Mouse (Mus musculus): Measurements from ENCODE around the gene Fam198a.
"Not testable (repeated sequence)": the region's sequence is repeated elsewhere in the genome, so short reads cannot be mapped to it uniquely, and the experiment has no call there.

The Fam198a gene

DNA sequence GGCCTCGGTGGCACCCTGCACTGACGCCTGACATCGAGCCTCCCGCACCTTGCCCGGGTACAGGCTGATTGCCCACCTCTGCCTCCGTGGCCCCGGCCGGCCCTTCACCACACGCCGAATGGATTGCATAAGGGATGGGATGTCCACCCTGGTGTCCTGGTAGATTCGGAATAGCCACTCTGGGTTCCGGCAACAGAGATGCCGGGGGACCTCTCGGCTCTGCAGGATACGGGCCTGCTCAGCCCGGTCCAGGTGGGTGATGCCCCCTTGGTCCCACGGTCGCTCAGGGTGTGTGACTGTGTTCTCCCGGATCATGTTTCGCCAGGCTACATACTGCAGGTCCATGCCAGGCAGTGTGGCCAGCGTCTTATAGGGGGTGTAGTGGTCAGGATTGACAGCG is 31.4 kb downstream of the Fam198a start:
- DNase-seq (ENCODE audit: low spot score in 2 of 2): no peak

DNA sequence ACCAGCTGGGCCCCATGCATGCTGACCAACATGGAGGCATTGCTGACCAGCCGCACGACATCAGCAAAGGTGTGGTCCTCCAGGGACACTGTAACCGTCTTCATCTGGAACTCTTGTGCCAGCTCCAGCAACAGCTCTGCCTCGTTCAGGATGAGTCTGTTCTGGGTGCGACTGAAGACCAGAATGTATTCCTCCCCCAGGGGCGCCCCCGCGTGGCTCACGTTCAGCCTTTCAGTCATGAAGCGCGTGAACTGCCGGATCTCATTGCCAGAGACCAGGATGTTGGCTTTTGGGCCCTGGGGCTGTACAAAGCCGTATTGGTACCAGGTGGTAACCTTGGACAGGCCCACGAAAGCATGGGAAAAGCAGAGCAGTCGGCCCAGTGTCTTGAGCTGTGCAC is 31.9 kb downstream of the Fam198a start:
- DNase-seq (ENCODE audit: low spot score in 2 of 2): no peak

DNA sequence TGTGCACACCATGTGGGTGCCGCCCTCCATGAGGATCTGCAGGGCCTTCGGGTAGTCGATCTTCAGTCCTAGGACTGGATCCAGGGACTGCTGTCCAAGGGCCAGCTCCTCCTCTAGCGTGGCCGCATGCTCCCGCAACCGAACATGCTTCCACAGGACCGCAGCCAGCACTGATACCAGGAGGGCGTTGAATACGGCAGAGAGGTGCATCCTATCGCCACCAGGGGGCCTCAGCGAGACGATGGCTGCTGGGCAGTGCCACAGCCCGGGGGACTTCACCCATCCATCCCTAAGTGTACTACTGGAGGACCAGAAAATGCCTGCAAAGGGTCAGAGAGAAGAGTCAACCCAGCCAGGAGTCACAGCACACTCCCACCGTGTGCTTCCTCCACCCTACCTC is 32.7 kb downstream of the Fam198a start:
- peak in 1 of 2 experiments; percentile 64 for DNase-seq (ENCODE audit: low spot score in 2 of 2)

DNA sequence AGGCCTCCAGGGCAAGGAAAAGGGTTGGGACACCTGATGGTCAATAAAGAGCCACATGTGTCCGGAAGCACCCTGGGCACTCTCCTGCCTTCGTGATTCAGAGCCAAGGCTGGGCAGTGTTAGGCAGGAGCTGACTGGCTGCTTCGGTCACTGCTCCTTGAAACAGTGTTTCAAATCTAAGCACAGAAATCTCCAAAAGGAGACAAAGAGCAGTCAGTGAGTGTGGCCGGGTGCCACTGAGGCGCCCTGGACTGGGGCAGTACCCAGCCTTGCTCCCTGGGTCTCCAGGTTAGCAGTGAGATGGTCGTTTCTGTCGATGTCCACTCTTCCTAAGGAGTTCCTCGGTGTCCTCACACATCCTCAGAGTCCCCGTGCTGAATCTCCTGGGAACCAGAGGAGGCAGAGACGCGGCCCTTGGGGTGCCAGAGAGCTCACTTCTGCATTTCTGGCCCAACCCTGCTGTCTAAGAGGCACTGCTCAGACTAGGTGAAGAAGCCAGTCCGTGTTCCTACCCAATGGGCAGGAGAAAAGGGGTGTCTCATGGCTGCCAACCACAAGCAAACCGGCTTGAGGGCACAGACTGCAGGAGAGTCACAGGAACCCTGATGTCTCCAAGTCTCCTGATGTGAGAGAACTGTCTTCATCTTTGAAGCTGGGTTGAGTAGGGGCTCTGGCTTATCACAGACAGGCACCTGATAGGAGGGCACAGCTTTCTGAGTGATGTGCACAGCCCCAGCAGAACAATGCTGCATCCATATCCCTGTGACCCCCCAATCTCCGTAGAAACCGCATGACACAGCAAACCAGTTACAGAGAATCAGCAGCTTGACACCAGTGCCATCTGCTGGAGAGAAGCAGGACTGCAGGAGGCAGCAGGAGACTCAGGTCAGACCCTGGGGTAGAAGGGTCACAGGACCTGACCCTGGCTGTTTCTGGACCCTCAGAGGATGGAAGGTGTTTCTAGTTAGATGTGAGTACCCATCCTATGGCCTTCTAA is 34.0 kb downstream of the Fam198a start:
- DNase-seq (ENCODE audit: low spot score in 2 of 2): peak; percentile 44 to 63

DNA sequence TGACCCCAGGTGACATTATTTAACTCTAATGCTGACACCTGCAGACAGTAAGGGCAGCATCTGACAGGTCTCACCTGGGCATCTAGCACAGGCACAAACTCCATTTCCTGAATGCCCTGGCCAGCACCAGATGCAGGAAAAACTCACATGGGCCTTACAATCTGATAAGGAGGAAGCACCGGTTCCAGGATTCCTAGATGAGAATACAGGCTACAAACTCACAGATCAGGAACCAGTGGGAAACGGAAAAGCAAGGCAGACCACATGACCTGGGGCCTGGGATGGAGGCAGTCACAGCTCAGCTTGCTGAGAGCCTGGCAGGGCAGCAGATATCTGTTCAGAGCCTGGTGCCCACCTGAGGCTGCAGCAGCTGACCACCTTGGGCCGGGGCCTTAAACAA is 38.1 kb downstream of the Fam198a start:
- peak in 1 of 2 experiments; percentile 34 for DNase-seq (ENCODE audit: low spot score in 2 of 2)

DNA sequence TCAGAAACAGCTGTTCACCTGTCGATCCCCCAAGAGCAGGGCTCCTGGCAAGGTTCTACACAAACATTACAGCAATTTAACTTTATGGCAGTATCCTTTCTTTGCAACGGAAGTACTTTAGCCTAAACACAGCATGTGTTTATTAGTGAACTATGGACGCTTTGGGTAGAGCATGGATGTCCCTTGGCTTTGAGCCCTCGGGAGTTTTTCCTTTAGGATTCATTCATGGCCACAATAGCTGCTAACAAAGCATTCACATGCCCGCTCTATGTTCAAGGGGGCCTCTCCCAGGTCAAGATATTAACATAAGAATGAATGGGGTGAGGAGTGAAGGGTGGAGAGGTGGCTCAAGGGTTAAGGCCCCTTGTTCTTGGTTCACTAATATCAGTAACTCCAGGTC is 38.7 kb downstream of the Fam198a start:
- DNase-seq (ENCODE audit: low spot score in 2 of 2): no peak

DNA sequence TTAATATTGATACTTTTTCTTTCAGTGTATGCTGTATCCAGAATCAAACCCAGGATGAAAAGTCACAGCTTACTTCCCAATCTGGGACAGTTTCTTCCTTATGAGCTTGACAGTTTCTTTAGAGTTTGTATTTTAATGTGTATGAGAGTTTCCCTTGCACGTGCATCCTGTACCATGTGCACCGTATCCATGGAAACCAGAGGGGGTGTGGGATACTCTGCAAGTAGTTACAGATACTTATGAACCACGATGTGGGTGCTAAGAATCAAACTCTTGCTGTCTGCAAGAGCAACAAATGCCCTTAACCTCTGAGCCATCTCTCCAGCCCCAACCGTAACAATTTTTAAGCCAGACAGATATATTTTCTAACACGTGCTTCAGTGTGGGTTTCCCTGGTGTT is 40.3 kb downstream of the Fam198a start:
- no peak for DNase-seq (ENCODE audit: low spot score in 2 of 2)

DNA sequence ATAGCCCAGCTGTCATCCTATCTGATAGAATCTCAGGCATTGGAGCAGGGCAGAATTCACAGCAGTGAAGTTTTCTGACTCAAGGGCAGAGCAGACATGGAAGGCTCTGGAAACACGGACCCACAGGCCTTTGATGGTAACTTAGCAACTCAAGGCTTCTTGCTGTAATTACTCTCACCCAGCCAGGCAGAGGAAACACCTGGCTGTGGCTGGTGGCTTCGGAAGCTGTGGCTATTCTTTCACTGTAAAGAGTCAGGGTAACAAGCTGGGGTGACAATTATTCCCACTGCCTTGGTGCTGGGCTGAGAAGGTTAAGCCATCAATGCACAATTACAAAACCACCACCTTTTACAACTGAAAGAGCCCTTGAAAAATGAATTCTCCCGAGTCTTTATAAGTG is 42.3 kb downstream of the Fam198a start:
- no peak for DNase-seq (ENCODE audit: low spot score in 2 of 2)

DNA sequence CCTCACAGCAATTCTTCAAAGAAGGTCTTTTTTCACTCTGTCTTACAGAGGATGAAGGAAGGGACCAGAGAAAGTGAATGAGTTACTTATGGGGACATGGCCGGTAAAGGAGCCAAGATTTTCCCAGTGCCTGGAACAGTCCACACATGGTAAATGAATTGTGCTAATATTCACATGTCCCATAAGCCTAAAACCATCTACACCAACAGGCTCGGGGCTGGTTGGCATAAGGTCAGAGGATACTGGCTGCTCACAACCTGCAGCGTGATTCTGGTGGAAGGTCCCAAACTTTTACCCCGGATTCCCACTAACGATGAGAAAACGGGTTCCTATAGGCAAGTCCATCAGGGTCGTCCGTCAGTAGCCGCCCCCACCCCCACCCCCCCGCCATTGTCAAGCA is 44.3 kb downstream of the Fam198a start:
- DNase-seq (ENCODE audit: low spot score in 2 of 2): no peak

DNA sequence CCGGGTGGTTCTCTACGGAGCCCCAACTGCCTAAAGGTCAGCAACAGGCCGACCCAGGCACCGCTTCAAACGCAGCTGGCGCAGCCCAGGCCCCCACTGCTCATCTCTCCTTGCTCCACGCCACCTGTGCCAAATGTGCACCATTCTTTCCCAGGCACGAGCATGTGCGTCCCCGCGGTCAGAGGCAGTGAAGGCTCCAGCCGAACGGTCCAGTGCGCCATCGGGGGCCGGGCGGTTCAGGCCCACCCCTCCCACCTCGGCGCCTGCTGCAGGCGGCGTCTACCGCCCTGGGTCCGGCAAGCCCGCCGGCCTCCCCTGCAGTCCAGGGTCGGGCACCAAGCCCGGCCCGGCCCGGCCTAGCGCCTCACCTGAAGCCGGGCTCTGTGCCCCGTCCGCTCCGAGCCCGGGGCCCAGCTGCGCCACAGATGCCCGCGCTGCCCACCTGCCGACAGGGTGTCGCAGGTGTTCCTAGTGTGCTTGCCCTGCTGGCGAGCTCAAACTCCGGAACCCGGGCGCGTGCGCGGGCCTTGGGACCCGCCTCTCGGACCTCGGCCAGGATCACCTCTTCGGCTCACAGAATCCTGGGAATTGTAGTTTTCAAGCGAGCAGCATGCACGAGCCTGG is 44.8 kb downstream of the Fam198a start:
- DNase-seq (ENCODE audit: low spot score in 2 of 2): peak; percentile 78 to 84

DNA sequence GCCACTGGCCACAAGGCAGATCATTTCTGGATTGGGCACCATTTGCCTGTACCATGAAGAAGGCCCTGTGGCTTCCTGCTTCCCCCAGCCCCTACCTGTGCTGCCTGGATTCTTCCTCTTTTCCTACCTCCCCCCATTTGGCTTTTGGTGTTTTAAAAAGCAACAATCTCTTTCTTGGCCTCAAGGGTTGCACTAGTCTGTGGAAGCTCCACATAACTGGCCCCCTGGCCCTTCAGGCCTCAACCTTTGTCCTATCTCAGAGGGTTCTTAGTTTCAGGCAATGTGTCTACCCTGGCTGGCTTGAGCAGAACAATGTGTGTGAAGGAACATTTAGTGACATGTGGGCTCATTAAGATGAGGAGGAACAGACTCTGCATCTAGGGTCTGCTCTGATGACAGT is 46.2 kb downstream of the Fam198a start, which contains the start of gene Pomgnt2:
Gene Pomgnt2, minus strand, starts transcription at position 101 of the 400 bp plus-strand sequence.
- no peak for DNase-seq (ENCODE audit: low spot score in 2 of 2)

DNA sequence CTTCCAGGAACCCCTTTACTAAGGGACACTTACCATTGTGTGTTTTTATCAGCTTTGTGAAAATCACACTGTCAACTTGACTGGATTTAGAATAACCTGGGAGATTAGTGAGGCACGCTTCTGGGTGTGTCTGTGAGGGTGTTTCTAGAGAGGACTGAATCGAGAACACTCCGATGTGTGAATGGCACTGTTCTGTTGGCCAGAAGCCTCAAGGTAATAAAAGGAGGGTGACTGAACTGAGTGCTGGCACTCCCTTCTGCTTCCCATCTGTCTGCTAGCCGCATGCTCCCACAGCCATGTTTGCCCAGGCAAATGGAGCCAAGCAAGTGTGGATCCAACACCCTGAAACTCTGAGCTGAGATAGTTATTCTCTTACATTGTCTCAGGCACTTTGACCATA is 47.2 kb downstream of the Fam198a start:
- no peak for DNase-seq (ENCODE audit: low spot score in 2 of 2)

DNA sequence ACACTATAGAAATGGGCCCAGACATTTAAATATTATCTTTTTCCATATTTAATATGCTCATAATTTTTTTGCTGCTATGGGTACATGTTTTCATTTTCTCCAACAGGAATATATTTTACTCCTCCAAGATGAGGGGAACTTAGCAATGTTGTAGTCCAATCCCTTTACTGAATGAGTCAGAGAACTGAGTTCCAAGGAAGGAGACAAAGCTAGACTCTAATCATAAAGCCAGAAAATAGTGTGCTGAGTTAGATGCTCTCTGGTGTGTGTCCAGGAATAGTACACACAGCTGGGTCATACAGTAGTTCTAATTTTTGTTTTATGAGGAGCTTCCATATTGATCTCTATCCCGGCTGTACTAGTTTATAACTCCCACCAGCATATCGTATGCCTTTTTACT is 55.4 kb downstream of the Fam198a start:
- no peak for DNase-seq (ENCODE audit: low spot score in 2 of 2)

DNA sequence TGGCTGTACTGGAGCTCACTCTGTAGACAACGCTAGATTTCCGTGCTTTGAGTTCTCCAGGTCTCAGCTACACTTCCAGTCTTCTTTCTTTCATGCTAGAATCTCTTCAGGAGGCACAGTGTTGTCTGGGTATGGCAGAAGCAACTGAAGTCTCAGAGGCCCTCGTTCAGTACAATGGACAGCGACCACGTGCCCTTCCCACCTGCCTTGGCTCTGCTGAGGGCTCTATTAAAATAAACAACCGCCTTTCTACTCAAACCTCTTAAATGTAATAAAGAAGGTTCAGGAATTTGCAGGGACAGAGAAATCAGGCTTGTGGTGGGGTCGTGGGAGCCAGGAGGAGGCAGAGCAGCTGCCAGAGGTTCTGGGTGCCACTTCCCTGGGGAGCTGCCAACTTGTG is 55.8 kb downstream of the Fam198a start:
- DNase-seq (ENCODE audit: low spot score in 2 of 2): no peak

DNA sequence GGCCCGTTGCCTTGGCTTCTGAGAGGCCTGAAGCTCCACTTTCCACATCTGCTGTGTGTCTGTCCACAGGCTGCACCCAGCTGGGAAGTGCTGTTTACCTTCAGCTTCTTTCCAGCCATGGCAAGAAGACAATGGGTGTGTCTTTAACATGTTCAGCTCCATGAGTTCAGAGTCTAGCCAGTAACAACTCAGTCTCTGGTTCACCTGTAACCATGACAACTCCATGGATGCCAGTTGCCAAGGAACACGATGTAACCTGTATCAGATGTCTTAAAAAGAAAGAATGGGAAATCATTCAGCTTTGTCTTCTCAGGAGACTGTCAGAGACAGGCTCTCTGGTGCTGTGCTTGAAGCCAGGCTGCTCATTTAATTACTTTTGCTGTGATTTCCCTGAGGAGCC is 58.1 kb downstream of the Fam198a start:
- no peak for DNase-seq (ENCODE audit: low spot score in 2 of 2)

DNA sequence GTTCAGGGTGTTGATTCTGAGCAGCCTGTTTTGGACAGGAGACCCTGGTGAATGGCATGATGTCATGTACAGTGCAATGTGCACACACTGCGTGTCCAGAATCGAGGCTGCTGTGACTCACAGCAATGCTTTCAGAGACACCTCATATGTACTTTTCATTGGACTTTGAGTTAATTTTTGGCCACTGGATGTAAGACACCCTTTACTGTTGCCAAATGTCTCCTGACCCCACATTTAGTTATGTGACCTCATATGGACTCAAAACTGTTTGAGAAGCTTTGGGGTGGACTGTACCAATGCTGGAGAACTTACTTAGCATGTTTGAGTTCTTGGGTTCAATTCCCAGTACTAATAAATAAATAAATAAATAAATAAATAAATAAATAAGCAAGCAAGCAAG is 60.0 kb downstream of the Fam198a start:
- DNase-seq (ENCODE audit: low spot score in 2 of 2): no peak

DNA sequence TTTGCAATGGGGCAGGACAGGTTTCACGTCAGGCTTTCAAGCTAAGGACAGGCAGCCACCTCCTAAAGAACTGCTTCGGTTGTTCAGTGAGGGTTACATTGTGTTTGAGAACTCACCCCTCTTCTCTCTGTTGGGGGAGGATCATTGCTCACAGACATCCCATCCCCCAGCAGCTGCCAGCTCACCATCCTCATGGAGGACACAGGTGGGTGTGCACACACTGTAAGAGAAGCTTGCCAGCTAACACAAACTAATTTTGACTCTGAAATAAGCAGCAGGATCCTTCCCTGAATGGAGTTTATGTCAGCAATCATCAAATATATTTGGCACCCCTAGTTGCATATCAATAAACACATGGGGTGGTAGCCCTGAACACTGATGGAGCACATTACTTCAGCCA is 62.0 kb downstream of the Fam198a start:
- DNase-seq (ENCODE audit: low spot score in 2 of 2): no peak

DNA sequence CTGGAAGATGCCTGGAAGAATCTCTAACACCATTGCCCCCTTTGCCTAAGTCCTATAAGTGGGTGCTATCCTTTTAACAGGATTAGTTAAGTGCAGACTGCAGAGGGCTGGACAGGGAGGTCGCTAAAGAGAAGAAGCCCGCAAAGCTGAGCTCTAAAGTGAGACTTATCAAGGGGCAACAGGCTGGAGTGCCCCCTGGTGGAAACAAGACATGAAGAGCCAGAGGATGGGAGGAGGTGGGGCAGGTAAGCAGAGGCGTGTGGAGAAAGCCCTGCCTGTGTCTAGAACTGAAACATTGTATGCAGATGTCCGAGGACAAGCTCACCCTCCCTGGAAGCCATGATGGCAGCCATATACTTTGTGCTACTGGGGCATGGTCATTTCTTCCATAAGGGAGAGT is 62.8 kb downstream of the Fam198a start:
- DNase-seq (ENCODE audit: low spot score in 2 of 2): no peak

DNA sequence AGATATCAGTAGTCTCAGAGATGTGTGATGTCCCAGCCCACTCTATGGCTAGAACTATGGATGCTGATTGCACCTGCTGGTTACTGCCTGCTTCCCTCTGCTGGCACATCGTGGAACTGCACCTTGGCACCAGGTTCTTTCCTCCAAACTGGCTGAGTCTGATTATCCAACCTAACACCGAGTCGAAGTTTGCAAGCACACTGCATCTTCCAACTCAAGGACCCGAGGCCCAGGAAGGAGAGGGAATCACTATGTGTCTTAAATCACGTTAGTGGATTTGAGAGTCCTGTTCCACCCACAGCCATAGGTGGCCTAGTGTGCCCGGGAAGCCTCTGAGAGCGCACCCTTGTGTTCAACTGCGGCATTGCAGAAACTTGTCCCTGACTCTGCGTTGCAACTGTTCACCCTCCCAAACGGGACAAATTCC is 63.5 kb downstream of the Fam198a start:
- DNase-seq (ENCODE audit: low spot score in 2 of 2): peak; percentile 50 to 64

DNA sequence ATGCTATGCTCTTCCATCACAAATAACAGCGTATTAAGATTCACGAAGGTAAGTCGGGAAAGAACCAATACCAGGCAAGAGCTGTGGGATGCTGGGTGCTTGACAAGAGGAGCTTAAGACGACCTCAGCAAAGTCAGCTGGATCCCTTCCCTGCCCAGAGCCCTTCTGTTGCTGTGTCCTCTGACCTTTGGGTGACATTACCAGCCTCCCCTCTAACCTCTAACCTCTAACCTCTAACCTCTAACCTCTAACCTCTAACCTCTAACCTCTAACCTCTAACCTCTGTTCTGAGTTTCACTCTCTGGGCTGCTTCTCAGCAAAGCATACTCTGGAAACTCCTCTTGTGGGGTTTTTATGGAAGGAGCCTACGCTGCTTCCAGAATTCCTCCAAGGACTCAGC is 67.3 kb downstream of the Fam198a start:
- DNase-seq (ENCODE audit: low spot score in 2 of 2): no peak

DNA sequence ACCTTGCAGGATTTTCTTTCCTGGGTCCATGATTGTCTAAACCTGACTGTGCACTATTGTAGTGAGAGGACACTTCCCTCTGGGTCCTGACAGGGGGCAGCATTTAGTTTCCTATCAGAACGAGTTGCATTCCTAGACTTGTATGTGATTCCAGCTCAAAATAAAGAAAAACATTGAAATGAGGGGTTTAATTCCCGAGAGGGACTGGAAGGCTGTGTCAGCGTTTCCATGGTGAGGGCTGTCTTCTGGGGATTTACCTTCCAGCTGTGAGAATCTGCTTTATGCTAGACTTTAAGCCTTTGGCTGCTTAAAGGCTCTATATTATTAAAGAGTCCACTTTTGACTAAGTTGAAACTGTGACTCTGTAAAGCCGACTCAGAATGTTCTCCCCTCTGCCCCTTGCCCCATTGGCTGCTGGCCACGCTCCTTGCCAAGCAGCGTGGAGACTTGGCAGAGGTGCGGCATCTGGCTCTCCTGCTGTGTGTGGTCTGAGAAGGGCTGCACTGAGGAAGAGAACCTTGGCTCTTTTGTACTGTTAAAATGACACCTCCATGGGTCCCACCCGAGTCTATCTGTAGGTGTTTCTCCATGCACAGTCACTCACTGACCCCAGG is 68.1 kb downstream of the Fam198a start:
- DNase-seq (ENCODE audit: low spot score in 2 of 2): peak; percentile 67 to 80

DNA sequence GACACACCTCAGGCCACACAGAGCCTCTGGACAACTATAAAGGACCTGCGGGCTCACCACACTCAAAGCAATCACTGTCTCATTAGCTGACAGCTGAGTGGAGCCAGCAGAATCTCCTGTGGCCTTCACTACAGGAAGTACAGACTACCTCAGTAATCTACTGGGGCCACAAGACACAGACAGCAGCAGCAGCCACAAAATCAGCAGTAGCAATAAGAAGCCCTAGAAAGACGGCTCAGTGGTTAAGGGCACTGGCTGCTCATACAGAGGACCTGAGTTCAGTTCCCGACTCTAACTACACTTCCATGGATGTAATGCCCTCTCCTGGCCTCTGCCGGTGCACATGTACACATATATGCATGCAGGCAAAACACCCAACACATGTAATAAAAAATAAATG is 69.5 kb downstream of the Fam198a start:
- no peak for DNase-seq (ENCODE audit: low spot score in 2 of 2)

DNA sequence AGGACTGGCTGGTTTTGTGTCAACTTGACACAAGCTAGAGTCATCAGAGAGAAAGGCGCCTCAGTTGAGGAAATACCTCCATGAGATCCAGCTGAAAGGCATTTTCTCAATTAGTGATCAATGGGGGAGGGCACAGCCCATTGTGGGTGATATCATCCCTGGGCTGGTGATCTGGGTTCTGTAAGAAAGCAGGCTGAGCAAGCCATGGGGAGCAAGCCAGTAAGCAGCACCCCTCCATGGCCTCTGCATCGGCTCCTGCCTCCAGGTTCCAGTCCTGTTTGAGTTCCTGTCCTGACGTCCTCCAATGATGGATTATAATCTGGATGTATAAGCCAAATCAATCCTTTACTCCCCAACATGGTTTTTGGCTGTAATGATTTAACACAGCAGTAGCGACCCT is 70.4 kb downstream of the Fam198a start:
- DNase-seq (ENCODE audit: low spot score in 2 of 2): not testable (repeated sequence)
